Mouse (Mus musculus) midbrain, postnatal 0 days (tissue): ENCODE results near the gene Abcg1. TPM values are rescaled to one million over a fixed set of nuclear protein-coding genes. Genes with fewer than 3 reads are reported as not detected.
A peak's percentile ranks its signal among the peaks of the same experiment; 100 is the strongest.

Source experiments
- ATAC-seq: fragments of 200-750 bp; cut with Nextera tagmentation; 2 replicates; pipeline ENCODE4 v1.8.0; 2017; ENCODE audit warnings: moderate number of reproducible peaks, mild to moderate bottlenecking, moderate TSS enrichment, moderate library complexity; ENCODE audit not compliant: low FRiP score
- DNase-seq: peaks from one replicate; pipeline ENCODE4 v3.0.0-alpha.2; 2015; ENCODE audit warnings: low spot score
- H3K27ac ChIP-seq: fragments of 300-500 bp; sonication (generic); 2 replicates; pipeline ENCODE4 v1.5.1; 2014; ENCODE audit warnings: low read depth, mild to moderate bottlenecking, low read length, mixed read lengths
- H3K27me3 ChIP-seq: fragments of 300-500 bp; sonication (generic); 2 replicates; pipeline ENCODE4 v1.6.1; 2014; ENCODE audit warnings: low read length, control low read depth, mixed read lengths; ENCODE audit not compliant: insufficient read depth
- H3K36me3 ChIP-seq: fragments of 300-500 bp; sonication (generic); 2 replicates; pipeline ENCODE4 v1.6.1; 2014; ENCODE audit warnings: low read length, control low read depth, mixed read lengths; ENCODE audit not compliant: insufficient read depth
- H3K4me1 ChIP-seq: fragments of 300-500 bp; sonication (generic); 2 replicates; pipeline ENCODE4 v1.6.1; 2014; ENCODE audit warnings: mild to moderate bottlenecking, control low read depth, antibody characterized with exemption, low read length, mixed read lengths; ENCODE audit not compliant: insufficient read depth
- H3K4me2 ChIP-seq: fragments of 300-500 bp; sonication (generic); 2 replicates; pipeline ENCODE4 v1.6.1; 2014; ENCODE audit warnings: low read depth, mild to moderate bottlenecking, low read length, mixed read lengths; ENCODE audit not compliant: poor library complexity, severe bottlenecking
- H3K4me3 ChIP-seq: fragments of 300-500 bp; sonication (generic); 2 replicates; pipeline ENCODE4 v1.5.1; 2014; ENCODE audit warnings: low read depth, mild to moderate bottlenecking, low read length, moderate library complexity
- H3K9ac ChIP-seq: fragments of 300-500 bp; sonication (generic); replicated peaks from 2 replicates; pipeline ENCODE4 v1.6.1; 2014; ENCODE audit warnings: mild to moderate bottlenecking, low read length, moderate library complexity, mixed read lengths; ENCODE audit not compliant: poor library complexity, severe bottlenecking
- H3K9me3 ChIP-seq: fragments of 300-500 bp; sonication (generic); 2 replicates; pipeline ENCODE4 v1.6.1; 2016; ENCODE audit warnings: low read length, control low read depth
- CTCF ChIP-seq: IDR thresholded peaks from 2 replicates; pipeline ENCODE4 v1.5.1; 2016; ENCODE audit warnings: antibody characterized with exemption, mild to moderate bottlenecking
- WGBS: fragments of 180-500 bp; shearing (Covaris S2); extraction: QIAGEN DNeasy Blood & Tissue Kit; methylation state at CpG from one replicate; pipeline ENCODE4 v1.1.7; 2014; 5-methylcytosine and 5-hydroxymethylcytosine counted together
- polyA plus RNA-seq: library from polyadenylated mRNA; unstranded; fragments of >200 nt; fragmentation: Nextera tagmentation; extraction: Ambion mirVana; gene quantifications from 2 replicates; pipeline ENCODE4 v1.2.1, GENCODE M21; 2015
- total RNA-seq: library from RNA; depleted of rRNA; stranded (reverse); fragments of >200 nt; gene quantifications from 2 replicates; pipeline ENCODE4 v1.2.3, GENCODE M21; 2014

Gene Abcg1
- total and polyA plus RNA-seq, 2 experiments from 2014 or later: 20.7 to 38.7 TPM

DNA sequence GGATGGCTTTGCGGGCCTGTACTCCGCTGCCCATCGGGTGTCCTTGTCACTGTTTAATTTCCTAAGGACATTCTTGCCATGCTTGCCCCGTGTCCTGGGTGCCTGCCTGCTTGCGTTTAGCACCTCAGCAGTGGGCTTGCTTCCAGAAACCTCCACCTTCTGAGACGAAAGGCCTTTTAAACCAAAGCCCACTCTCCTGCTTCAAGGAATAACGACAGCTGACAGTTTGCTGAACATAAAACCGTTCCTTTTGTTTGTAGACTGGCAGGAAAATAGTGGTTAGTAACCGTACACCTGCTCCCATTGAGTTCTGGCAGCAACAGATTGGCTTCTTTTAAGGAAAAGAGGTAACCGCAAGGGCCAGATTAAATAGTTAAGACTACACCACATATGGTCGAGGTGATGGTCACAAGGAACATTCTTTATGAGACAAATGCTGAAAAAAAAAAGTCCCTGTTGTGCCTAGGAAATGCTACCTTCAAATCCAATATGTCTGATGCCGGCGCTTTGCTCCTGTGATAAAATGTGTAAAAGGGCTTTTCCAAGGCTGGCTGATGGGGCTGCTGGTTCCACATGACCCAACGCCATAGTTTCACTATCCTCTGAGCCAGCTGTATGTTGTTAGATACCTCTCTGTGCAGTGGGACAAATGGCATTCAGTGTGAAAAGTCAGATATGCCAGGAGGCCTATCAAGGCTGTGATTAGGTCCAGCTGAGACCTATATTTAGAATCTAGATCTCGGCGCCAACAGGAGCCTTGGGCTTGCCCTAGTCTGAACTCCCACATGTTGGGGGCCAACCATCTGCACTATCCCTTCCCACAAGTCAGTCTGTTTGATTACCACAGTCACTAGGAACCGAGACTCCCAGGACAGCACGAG, 14.2 kb downstream of the Abcg1 start:
- no peaks in the 10 kb centered on the region for H3K36me3 ChIP-seq
- TF ChIP-seq CTCF: no peak
- H3K27ac ChIP-seq: peak overlapping the region; percentile 82
- H3K9ac ChIP-seq: no peak overlapping the region
- WGBS: 49% methylated on average over 18 of the region's 18 CpGs
- H3K4me3 ChIP-seq: no peak overlapping the region
- DNase-seq: no peak
- no peak for ATAC-seq
- peaks cover 23% of the 10 kb centered on the region for H3K4me1 ChIP-seq
- H3K27me3 ChIP-seq: no peaks in the 10 kb centered on the region
- no peaks in the 10 kb centered on the region for H3K9me3 ChIP-seq
- H3K4me2 ChIP-seq: no peak overlapping the region

DNA sequence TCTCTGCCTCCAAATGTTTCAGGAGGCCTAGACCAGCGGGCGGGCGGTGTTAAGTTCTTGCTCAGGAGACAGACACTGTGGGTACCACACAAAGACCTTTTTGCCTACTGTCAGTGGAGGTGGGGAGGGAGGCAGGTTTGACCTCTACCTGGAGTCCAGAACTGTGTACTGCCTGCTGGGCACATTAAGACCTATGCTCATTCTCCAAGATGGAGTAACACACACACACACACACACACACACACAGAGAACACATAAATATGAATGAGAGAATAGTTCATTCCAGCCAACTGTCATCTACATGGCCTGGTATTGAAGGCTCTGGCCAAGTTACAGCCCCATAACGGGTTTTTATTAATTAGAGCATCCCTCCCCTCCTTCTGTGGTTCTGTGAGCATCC, 15.4 kb downstream of the Abcg1 start:
- H3K27ac ChIP-seq: peak overlapping the region; percentile 82
- H3K36me3 ChIP-seq: no peaks in the 10 kb centered on the region
- 60% methylated on average over 4 of the region's 4 CpGs for WGBS
- ATAC-seq: no peak; the same call in 1 of the 2 replicates
- H3K4me2 ChIP-seq: peak overlapping the region; percentile 54
- no peak for DNase-seq
- peak overlapping the region; percentile 57; the same call in 1 of the 2 replicates for H3K9ac ChIP-seq
- H3K4me3 ChIP-seq: peak overlapping the region; percentile 19
- H3K4me1 ChIP-seq: peaks cover 23% of the 10 kb centered on the region
- H3K27me3 ChIP-seq: no peaks in the 10 kb centered on the region
- H3K9me3 ChIP-seq: no peaks in the 10 kb centered on the region
- no peak for TF ChIP-seq CTCF

DNA sequence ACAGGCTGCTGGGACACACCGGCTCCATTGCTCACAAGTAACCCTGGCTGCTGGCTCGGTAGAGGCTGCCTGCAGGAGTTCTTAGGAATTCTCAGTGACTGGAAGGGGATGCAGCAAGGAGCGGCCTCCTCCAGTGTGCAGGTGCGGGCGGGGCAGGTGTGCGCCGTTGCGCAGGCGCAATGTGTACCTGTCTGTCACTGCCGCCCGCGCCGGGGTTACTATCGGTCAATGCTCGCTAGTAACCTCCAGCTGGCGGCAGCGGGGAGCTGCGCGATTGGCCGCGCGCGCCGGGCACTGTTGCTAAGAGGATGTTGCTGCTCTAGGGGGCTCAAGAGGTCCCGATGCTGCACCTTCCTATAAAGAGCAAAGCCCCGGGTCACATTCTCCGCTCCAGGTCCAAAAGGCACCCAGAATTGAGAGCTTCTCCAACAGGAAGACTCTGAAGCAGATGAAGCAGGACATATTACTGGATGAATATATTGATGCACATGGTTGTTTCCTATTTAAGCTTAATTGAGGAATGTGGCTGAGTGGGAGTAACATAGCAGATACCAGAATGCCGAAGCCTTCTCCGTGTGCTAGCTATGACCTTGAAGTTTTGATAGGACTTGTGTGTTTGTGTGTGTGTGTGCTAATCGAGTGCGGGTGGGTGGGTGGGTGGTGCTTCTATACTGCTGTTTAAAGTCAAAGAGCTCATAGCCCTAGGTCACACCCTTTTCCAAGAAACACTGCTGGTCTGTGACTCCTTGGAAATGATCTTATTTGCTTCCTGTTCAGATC, 16.0 kb downstream of the Abcg1 start:
- no peaks in the 10 kb centered on the region for H3K36me3 ChIP-seq
- H3K27ac ChIP-seq: peak overlapping the region; percentile 82
- peak overlapping the region; percentile 19 for H3K4me3 ChIP-seq
- peaks cover 23% of the 10 kb centered on the region for H3K4me1 ChIP-seq
- under 1% methylated on average over 31 of the region's 31 CpGs for WGBS
- ATAC-seq (peak; percentile 92), DNase-seq (peak; percentile 94)
- no peaks in the 10 kb centered on the region for H3K27me3 ChIP-seq
- 0 out of 2 replicates have a peak, but pooled peaks have one; percentile 16 for TF ChIP-seq CTCF
- H3K9me3 ChIP-seq: no peaks in the 10 kb centered on the region
- peak overlapping the region; percentile 54 for H3K4me2 ChIP-seq
- H3K9ac ChIP-seq: peak overlapping the region; percentile 57; the same call in 1 of the 2 replicates

DNA sequence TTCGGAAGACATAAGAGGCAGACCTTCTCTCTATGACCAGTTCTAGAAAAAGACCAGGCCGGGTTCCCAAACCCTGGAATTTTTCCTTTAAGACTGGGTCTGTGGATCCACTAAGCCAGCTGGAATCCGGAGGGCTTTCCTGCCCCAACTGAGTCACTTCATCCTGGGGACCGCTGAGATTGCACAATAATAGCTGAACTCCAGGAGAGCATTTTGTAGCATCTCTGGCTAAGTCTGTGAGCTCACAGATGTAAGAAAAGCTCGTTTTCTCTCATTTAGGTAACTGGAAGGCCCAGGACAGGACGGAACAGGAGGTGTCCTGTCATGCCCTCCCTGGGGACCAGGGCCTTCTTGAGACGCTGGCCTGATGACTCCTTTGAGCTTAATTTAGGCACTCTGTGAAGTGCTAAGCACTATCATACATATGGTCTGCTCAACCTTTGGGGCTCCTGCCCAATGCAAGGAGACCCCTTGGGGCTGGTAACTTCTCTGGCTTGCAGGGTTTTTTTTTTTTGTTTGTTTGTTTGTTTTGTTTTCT, 16.6 kb downstream of the Abcg1 start:
- no peak overlapping the region for H3K9ac ChIP-seq
- no peak for DNase-seq
- H3K4me3 ChIP-seq: no peak overlapping the region
- TF ChIP-seq CTCF: no peak
- WGBS: 26% methylated on average over 7 of the region's 7 CpGs
- H3K4me2 ChIP-seq: peak overlapping the region; percentile 54
- H3K27me3 ChIP-seq: no peaks in the 10 kb centered on the region
- H3K36me3 ChIP-seq: no peaks in the 10 kb centered on the region
- ATAC-seq: no peak
- H3K27ac ChIP-seq: peak overlapping the region; percentile 82
- H3K4me1 ChIP-seq: peaks cover 27% of the 10 kb centered on the region
- no peaks in the 10 kb centered on the region for H3K9me3 ChIP-seq

DNA sequence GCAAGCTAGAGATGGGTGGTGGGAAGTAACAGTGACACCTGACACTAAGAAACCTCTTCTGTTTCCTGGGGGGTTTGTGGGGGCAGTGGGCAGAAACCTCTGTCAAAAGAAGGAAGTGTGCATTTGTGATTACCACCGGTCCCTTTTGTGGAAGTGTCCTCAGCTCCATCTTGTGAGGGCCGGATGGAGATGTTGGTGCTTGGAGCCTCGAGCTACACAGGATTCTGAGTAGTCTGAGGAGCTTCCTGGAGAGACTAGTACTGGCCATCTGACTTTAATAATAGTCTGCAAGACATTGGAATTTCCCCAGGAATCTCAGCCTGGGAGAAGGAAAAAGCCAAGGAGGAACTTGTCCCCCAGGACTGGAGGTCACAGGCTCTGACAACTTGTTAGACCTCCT, 17.2 kb downstream of the Abcg1 start:
- WGBS: 65% methylated on average over 3 of the region's 3 CpGs
- DNase-seq (no peak), ATAC-seq (no peak)
- Histone ChIP-seq H3K9ac (no peak overlapping the region), H3K4me3 (no peak overlapping the region), H3K4me2 (no peak overlapping the region), H3K36me3 (no peaks in the 10 kb centered on the region), H3K27ac (no peak overlapping the region), H3K27me3 (no peaks in the 10 kb centered on the region), H3K4me1 (peaks cover 31% of the 10 kb centered on the region), H3K9me3 (no peaks in the 10 kb centered on the region)
- no peak for TF ChIP-seq CTCF
